Mouse (Mus musculus): ENCODE data around the gene Miip. TPM values are rescaled to one million over a fixed set of nuclear protein-coding genes. Genes with fewer than 3 reads are reported as not detected.

The Miip gene
- total RNA-seq (2021) (10 to 100 TPM; 13.9 to 16.5 TPM), polyA plus RNA-seq (2012; rRNA removed) (104 and 123 TPM in 2 replicates)
- long read RNA-seq, transcript Miip-201 (10 exons, 1,813 nt), result major isoform, 7 of 23 reads
- long read RNA-seq, partial matches to known transcripts, result 1 of 23 reads
- long read RNA-seq, other reads (novel, unspliced or antisense), result 12 of 23 reads

DNA sequence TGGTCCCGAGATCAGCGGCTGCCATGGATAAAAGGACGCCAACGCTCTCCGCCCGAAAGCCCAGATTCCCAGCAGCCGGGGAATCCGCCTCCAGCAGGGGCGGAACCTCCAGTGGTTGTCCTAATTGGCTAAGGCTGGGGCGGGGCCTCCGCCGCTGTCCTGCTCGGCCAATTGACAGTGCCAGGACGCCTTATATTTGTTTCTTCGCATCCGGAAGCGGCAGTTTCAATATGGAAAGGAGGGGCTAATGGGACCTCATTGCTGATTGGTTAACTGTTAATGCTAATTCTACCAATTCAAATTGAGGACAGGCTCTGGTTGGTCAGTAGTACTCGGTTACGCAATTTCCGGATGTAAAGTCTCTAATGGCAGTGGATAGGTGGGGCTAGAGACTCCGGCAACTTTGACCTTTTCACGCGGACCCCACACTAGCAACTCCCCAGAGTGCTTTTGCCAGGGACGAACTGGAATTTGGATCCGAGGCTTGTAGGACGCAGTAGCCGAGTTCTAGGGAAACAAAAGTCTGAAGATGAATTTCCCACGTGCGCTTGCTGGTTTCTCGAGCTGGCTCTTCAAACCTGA, at the start of gene Miip, which contains the start of gene Fv1:
Gene Miip (minus strand): TSS at position 367 of the 582 bp plus-strand sequence.
Gene Fv1 (plus strand): TSS at position 530 of the 582 bp plus-strand sequence.
- DNase-seq, result peak; percentile 98

DNA sequence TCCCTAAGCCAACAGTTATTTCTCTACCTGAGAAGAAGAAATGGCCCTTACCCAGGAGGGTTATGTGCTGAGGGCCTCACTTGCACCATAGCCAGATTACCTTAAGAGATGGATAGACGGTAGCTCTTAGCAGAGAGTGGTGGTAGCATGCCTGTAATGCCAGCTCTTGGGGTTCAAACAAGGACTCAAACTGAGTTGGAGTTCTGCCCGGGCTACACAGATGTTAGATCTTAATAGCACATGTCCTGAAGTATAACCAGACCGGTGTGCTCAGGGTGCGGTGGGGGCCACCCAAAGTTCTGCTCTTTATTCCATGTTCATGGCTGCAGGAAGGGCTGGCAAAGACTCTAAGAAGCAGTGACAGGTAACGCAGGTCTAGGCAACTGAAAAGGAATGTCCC, 40.9 kb upstream of the Miip start:
- no peak for DNase-seq

DNA sequence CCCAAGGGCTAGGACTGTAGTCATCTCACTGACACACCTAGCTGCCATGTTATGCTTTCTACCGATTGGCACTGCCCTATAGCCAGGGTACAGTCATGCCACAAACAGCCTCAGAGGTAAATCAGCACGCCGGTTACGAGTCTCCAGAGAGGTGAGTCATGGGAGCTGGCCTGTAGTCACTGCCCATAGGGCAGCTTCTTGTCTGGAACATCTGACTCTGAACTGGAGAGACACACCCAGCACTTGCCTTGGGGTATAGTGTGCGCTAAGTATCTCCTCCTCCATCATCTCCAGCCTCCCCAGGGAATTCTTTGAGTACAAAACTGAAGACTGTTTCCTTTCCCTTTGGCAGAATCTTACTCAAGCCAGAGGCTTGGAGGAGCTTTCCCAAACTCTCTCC, 37.6 kb upstream of the Miip start:
- peak; percentile 74 for DNase-seq

DNA sequence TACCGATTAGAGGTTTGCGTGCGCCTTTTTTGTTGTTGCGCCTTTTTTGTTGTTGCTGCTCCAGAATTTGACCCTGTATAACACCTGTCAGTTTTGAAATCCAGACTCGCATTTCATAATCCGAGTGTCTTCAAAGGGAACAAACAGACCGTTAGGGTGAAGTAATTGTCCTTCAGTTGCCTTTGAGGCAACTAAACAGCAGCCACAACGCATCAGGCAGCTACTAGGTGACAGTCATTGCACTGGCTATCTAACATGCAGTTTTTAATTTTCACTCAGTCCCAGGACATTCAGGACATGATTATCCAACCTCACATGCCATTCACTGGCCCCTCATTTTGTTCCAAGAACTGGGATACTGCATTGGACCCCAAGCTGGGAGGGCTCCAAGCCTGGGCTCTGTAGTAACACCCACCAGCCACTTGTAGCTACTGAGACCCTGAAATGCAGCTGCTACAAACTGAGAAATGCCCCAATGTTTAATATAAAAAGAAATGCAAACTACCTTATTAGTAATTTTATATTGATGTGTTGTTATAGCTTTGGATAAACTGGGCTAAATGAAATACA, 36.6 kb upstream of the Miip start:
- DNase-seq, result no peak

DNA sequence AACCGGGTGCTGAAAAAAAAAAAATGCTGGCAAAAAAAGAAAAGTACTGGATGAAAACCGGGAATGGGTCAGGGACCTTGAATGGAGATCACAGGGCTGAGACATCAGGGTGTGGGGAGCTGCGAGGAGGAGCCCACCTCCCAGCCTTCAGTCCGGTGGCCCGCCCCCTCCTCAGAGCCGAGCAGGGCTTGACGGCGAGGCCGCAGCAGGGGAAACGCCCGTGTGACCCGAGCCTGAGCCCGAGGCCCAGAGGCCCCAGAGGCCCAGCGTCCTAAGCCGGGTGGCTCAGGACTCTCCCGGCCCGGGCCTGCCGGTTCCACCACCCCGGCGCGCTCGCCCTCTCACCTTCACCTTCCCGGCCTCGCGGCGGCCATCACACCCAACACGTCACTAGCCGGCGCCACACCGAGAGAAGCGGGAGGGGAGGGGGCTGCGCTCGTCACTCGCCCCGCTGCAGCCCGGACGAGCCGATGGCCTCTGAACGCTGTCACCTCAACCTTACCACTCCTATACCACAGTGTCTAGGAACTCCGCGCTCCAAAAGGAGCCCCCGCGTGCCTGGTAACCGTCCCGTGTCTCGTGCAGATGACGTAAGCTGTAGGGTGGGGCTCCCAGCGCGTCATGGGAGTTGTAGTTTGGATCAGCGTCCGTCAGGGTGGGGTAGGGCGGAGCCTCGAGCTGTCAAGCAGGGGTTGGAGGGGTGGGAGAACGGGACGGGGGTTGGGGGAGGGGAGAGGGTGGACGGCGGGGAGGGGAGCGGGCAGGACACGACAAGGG, 35.9 kb upstream of the Miip start, which contains the start of gene Mfn2:
Gene Mfn2 (minus strand): TSS at position 392 of the 777 bp plus-strand sequence.
- DNase-seq, result peak; percentile 93

DNA sequence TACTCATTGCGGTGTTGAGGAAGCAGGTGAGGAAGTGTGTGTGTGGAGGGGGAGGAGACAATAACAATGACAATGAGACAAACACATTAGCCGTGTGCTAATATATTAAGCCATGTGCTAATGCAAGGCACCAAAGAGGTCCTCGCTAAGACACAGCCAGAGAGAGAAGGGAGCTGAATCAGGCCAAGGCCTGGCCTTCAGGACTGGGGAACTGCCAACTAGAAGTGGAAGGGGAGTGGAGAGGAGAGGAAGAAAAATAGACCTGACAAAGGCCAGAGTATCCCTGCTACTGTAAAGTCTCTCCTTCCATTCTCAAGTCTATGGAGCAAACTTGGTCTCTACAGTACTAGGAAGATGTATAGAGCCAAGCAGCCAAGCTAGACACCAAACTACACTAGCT, 35.0 kb upstream of the Miip start:
- DNase-seq, result peak; percentile 76

DNA sequence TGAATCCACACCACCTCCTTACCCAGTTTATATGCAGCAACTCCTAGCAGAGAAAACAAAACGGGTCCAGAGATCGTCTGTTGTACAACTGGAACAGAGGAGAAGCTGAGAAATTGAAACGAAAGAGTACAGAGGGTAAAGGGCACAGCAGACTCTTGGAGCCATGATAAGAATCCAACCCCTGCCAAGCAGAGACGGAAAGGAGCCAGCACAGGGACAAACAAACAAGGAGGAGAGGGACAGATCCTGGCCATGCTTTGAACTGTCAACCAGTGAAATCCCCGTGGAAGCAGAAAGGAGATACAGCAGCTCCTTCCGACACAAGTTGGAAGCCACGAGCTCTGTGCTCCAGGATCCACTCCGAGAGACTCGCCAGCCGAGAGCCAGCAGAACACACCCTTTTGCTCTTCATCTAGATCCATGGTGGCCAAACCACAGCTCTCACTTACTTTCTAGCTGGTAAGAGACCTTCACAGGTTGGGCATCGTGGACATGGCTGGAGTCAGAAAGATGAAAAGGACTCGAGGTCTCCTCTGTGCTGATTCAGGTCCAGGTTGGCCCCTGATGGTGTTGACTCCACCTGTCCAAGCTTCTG, 34.4 kb upstream of the Miip start:
- no peak for DNase-seq

DNA sequence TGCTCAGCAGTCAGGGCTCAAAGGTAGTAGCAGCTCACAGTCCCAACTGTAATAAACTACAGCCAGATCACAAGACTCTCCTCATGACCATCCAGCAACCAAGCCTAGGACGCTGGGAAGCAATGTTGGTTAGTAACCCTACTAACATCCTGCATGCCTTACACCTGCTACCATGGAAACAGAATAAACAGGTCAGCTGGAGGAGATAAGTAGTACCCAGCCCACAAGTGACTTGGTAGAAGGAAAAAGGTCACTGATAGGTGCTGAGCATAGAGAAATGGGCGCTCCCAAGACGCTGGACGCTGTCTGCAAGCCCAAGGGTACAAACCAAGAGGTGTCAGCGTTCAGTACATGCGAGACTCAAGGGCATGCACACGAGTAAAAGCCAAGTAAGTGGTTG, 31.8 kb upstream of the Miip start:
- no peak for DNase-seq

DNA sequence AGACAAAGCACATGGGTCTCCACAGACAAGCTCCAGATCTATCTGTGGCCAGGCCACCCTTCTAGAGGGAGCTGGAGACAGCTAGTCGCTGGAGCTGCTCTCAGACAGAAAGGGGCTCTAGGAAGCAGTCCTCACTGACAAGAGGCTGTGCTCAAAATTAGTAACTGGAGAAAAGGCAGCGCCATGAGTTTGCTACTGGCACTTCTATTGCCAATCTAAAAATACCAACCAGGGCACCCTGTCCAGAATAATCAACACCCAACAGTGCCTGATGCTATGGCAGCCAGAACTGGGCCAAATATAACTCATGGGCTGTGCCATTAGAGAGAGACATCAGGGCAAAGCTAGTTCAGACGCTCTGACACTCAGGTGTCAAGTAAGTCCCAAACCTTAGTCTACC, 28.7 kb upstream of the Miip start:
- no peak for DNase-seq

DNA sequence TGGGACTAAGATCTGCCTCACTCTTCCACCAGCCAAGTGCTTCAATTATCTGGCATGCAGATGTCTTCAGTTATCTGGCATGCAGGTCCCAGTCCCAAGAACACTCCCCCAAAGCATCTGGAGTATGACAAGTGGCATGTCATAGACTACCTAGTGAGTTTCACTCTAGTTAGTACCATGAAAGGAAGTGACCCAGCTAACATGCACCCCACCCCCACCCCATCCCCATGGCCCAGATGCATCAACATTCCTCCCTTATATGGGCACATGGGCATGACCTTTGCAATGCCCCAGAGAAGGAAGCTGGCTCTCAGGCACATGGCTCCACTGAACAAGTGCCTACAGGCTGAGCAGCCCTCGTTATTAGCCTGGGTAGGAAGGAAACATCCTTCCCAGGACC, 27.8 kb upstream of the Miip start:
- no peak for DNase-seq

DNA sequence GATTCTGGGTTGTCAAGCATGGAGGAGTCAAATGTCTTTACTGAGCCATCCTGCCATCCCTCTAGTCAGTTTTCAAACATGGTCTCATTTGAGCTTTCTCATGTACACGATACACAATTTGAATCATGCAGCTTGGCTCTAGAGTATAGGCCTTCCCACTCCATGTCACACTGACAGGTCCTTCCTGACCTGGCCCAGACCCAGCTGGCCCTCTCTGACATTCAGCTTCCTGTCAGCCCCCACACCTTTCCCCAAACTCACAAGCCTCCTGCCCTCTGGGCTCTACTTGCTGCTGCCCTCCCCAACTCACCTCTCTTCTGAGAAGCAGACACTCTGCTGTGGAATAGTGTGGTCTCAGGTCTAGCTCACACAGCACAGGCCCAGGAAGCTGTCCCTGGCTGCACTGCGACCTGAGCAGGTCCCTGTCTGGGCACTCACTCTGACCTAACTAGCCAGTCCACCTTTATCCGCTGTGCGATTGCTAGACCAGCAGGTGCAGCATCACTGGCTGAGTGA, 27.3 kb upstream of the Miip start:
- no peak for DNase-seq

DNA sequence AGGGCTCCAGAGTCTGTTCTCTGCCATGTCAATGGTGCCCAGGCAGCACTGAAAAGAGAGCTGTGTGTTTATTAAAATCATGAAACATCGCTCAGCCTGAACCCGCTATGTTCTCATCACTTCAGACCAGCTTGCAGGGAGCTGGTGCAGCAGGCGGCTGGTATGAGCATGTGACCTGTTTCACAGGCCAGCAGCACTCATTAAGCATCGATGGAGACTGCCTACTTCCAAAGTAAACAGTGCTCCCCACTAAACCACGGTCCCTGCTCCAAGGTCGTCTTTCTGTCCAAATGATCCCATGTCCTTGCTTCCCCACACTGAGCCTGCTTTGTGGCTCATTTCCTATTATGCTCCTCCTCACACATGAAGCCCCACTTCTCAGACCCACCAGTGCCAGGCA, 21.7 kb upstream of the Miip start:
- DNase-seq, result peak; percentile 61

DNA sequence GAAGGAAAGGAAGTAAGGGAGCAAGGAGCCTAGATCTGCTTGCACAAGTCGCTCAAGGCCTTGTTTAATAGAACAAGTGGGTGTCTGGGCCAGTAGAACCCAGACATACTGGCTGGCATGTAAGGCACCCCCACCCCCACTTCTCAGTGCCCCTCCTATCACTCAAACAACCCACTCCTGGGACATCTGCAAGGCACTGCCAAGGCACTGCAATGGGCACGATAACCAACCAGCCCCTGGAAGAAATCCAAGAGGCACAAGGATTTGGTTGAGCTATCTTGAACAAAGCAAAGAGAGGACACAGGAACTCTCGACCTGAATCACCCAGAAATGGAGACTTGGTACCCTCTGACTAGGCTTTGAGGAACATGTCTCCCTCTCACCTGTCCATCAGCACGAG, 19.6 kb upstream of the Miip start:
- no peak for DNase-seq

DNA sequence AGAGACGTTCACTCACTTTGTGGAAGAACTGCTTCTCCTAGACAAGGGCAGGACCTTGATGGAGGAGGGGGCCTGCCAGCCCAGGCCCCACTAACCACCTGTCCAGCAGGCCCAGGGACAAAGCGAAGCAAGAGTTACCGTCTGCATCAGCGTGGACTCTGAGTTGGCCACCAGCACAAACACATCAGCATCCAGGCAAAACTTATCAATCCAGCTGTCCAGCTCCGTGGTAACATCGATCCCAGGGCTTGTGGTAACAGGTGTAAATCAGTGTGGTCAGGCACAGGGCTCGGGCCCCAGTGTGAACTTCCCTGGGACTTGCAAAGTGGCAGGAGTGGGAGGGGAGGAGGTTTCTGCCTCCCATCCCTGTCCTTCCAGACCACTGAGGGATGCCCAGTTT, 18.7 kb upstream of the Miip start:
- no peak for DNase-seq

DNA sequence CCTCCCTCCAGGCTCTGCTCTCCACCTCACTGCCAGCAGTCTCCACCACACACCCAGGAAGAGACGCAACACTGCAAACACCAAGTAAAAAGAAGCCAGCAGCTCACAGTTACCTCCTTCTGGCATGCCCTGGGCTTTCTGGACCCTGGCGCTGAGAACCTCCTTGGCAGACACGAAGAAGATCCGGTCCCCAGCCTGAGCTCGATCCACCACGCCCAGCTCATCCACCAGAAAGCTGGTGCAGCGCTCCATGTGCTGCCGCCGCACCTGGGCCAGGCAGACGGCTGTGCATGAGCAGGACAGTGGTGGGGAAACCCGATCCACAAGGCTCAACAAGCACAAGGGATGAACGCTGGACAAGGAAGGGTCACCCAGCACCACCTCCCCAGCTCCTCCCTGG, 17.5 kb upstream of the Miip start:
- DNase-seq, result no peak

DNA sequence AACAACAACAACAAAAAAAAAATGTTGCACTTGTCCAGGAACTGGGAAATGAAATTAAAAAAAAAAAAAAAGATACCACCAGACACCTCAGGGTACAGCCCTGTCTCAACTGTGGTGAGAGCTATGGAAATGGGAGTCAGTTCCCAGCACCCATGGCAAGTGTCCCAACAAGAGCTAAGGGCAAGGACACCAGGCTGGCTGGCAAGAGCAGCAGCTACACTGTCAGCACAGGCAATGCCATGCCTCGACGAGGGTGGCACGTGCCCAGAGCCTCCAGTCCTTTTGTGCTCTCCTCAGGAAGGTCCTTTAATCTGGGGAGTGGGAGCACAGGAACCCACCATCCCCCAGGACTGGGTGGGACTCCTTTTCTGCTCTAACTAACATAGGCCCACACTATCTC, 15.5 kb upstream of the Miip start:
- DNase-seq, result peak; percentile 63

DNA sequence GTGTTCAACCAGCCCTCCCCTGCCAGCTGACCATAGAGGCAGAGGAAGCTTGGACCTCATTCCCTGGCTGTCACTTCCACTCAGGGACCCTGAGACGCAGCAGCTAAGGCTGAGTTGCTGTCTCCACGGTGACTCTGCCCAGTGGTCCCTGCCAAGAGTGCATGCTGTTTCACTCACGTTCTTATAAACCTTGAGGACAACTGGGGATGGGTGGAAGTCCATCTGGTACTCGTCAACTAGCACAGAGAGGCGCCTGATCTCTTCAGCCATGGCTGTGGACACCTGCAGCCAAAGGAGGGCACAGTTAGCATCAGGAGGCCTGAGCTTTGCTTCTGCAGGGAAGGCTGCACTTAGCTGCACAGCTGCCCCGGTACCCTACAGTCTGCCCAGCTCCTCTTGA, 14.4 kb upstream of the Miip start:
- no peak for DNase-seq

DNA sequence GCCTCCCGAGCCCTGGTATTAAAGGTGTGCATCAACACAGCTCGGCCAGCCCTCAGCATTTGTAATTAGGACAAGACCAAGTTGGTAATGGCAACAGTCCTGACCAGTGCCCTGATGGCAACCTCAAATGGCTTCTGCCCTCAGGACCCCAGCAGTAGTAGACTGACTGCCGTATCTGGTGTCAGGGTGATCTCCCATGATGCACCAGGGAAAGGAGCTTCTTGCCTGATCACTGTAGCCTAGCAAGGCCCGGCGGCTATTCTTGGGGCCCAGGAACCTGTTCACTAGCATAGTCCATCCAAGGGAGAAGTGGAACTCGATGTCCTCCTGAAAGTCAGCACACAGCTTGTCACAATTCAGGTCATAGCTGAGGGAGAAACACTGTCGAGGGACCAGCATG, 13.2 kb upstream of the Miip start:
- no peak for DNase-seq

DNA sequence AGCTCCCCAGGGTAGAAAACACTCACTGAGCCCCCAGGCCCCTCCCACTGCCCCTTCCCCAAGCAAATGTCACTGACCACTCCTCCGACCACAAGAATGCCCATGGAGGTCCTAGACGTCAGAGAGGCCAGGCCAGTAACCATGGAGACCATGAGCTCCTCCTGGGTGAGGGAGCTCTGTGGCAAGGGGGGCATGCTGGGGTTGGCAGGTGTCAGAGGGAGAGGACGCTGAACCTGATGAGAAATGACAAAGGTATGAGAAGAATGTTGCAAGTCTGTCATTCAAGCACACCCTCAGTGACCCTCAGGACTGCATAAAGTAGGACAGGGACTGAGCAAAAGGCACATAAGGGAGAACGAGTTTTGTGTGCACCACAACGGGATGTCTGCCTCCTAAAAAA, 11.2 kb upstream of the Miip start:
- no peak for DNase-seq

DNA sequence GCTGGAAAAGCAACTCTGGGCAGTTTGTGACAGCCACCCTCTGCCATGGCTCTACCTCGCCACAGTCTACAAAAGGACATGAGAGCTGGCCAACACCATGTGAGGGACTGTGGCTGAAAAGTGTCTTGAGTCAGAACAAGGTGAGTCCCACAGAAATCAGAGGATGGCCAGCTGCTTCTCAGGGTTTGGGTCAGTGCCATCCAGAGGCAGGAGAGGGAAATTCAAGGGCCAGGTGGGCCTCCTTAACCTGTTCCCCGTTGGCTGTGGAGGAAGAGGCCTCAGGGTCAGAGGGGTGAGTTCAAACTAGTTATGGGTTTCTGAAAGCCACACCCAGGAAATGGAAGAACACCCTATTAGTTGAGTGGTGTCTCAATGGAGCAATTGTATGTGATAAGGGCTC, 10.8 kb upstream of the Miip start:
- no peak for DNase-seq

DNA sequence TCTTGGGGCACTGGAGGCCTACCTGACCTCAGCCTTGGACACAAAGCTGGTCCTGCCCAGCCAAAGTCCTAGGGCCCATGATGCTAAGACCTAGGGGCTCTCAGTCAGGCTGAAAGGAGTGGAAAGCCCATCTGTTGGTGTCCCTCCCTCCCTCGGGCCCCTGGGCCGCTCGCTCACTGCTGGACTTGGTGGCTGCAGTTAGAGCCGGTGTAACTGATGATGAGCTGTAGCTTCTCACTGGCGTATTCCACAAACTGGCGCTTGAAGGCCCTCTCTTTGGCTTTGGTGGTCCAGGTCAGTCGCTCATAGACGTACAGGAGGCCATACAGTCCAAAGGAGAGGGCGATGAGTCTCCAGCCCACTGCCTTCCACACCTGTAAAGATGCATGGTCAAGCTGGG, 9.9 kb upstream of the Miip start:
- DNase-seq, result no peak

DNA sequence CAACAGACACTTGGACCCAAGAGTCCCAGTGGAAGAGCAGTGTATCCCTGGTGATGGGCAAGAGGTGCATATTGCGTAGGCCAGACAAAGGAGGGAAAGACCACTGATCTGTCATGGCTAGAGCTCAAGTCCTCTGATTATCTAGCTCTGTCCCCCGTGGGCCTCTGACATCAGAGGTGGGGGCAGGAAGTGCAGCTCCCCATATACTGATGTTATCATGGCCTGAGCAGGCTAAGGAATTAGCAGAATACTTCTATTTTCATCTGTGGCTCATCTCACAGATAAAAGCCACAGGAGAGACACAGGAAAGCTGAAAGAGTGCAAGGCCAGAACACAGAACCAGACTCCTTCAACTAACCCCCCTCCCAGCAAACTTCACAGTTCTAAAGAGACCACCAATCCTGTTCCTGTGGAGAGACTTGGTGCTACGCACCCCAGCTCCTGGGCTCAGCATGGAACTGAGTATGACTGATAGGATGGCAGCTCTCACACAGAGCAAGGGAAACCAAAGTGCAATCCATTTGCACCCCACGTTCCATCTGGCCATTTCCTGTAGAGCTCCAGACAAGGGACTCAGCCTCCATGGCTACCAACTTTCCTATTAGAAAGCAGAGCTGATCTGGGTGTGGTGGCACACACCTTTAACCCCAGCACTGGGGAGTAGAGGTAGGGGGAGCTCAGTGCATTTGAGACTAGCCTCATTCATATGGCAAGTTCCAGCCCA, 7.4 kb upstream of the Miip start:
- DNase-seq, result no peak
